Mouse (Mus musculus) telencephalon, adult 2 months (tissue): Measurements from ENCODE around the gene Atp2a3.

ENCODE experiments used
- DNase-seq: peaks from one replicate; pipeline ENCODE4 v3.0.0-alpha.2; 2011; ENCODE audit warnings: low read depth, low spot score

The Atp2a3 gene

GRCm38 (mm10) chr11:72954216-72954615 lies 6.8 kb upstream of the Atp2a3 start:
- no peak for DNase-seq

GRCm38 (mm10) chr11:72955339-72955974 lies 5.5 kb upstream of the Atp2a3 start:
- DNase-seq, result no peak

GRCm38 (mm10) chr11:72957318-72957717 lies 3.7 kb upstream of the Atp2a3 start:
- DNase-seq, result no peak

- no peak for DNase-seq
Measured at GRCm38 (mm10) chr11:72959924-72960679, 867 bp upstream of the Atp2a3 start.

- DNase-seq, result no peak
Measured at GRCm38 (mm10) chr11:72960723-72961071, 272 bp upstream of the Atp2a3 start.

- no peak for DNase-seq
Measured at GRCm38 (mm10) chr11:72962378-72962777, 1.4 kb downstream of the Atp2a3 start.

- DNase-seq, result no peak
Measured at GRCm38 (mm10) chr11:72963058-72963788, 2.3 kb downstream of the Atp2a3 start.

- DNase-seq, result no peak
Measured at GRCm38 (mm10) chr11:72963789-72964294, 2.9 kb downstream of the Atp2a3 start.

GRCm38 (mm10) chr11:72974995-72975503 lies 14.1 kb downstream of the Atp2a3 start:
- DNase-seq, result no peak

- no peak for DNase-seq
Measured at GRCm38 (mm10) chr11:72982516-72982915, 21.5 kb downstream of the Atp2a3 start.

GRCm38 (mm10) chr11:72983283-72983682 lies 22.3 kb downstream of the Atp2a3 start:
- DNase-seq, result no peak

- no peak for DNase-seq
Measured at GRCm38 (mm10) chr11:72986745-72987144, 25.8 kb downstream of the Atp2a3 start.

- no peak for DNase-seq
Measured at GRCm38 (mm10) chr11:72987234-72987633, 26.3 kb downstream of the Atp2a3 start.

GRCm38 (mm10) chr11:72987807-72988206 lies 26.8 kb downstream of the Atp2a3 start:
- no peak for DNase-seq

- no peak for DNase-seq
Measured at GRCm38 (mm10) chr11:72989044-72989443, 28.1 kb downstream of the Atp2a3 start.

GRCm38 (mm10) chr11:72990688-72991087 lies 29.7 kb downstream of the Atp2a3 start:
- no peak for DNase-seq

GRCm38 (mm10) chr11:72991961-72992360 lies 31.0 kb downstream of the Atp2a3 start:
- no peak for DNase-seq

- DNase-seq, result no peak
Measured at GRCm38 (mm10) chr11:72996346-72996745, 35.4 kb downstream of the Atp2a3 start.

GRCm38 (mm10) chr11:72996781-72997180 lies 35.8 kb downstream of the Atp2a3 start:
- DNase-seq, result no peak

GRCm38 (mm10) chr11:72997529-72998326 lies 36.8 kb downstream of the Atp2a3 start:
- DNase-seq, result no peak

GRCm38 (mm10) chr11:72998771-72999170 lies 37.8 kb downstream of the Atp2a3 start, which contains the start of gene P2rx1:
TSS of gene P2rx1 (plus strand) at chr11:72999103.
- no peak for DNase-seq
